Mouse (Mus musculus): Measurements from ENCODE around the gene Zbtb34. TPM values are rescaled to one million over a fixed set of nuclear protein-coding genes. Genes with fewer than 3 reads are reported as not detected.
A peak's percentile ranks its signal among the peaks of the same experiment; 100 is the strongest.

The Zbtb34 gene
- 5.6 and 9.2 TPM in 2 replicates for polyA plus RNA-seq (2014; fragmentation: Nextera tagmentation; extraction: Ambion mirVana)

- peaks cover 17% of the 10 kb centered on the region for H3K36me3 ChIP-seq (ENCODE audit: control insufficient read depth, insufficient read depth, low read length)
- peak within 1 kb of the TSS; percentile 98 for H3K4me3 ChIP-seq (replicated peaks; ENCODE audit: low read depth, low read length)
- WGBS, result under 1% methylated on average over 86 of the region's 102 CpGs
These were observed at the start of gene Zbtb34 for GRCm38 (mm10) chr2:33430771-33431699. Gene Zbtb34 (minus strand): TSS chr2:33431324.

DNA sequence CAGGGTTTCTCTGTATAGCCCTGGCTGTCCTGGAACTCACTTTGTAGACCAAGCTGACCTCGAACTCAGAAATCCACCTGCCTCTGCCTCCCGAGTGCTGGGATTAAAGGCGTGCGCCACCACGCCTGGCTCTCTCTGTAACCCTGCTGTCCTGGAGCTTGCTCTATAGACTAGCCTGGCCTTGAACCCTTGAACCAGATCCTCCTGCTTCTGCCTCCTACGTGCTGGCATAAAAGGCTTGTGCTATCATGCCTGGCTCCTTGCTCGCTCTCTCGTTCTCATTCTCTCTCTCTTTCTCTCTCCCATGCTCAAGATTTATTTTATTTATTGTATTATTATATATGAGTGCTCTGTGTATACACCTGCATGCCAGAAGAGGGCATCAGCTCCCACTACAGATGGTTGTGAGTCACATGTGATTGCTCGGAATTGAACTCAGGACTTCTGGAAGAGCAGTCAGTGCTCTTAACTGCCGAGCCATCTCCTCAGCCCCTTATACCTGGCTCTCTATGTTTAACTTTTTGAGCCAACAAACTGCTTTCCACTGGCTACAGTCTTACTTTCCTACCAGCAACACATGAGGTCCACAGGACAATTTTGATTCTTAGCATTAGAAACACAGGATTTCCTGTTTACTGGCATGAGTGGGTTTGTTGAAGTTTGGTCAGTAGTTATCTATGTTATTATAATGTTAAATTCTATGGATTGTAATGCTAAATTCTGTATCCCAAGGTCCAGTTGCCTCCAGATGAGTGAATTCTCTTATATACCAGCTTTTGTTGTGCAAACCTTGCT lies 47.0 kb upstream of the Zbtb34 start:
- H3K4me2 ChIP-seq (ENCODE audit: low read length), result no peak overlapping the region
- no peaks in the 10 kb centered on the region for H3K27me3 ChIP-seq (ENCODE audit: control insufficient read depth, insufficient read depth, low read length)
- H3K27ac ChIP-seq (replicated peaks; ENCODE audit: low read depth, low read length), result no peak overlapping the region
- H3K4me3 ChIP-seq (replicated peaks; ENCODE audit: low read depth, low read length), result no peak overlapping the region
- H3K36me3 ChIP-seq (ENCODE audit: control insufficient read depth, insufficient read depth, low read length), result no peaks in the 10 kb centered on the region
- DNase-seq (no peak), ATAC-seq (ENCODE audit: low FRiP score, low TSS enrichment) (no peak)
- 88% methylated on average over 10 of the region's 10 CpGs for WGBS
- H3K9ac ChIP-seq (replicated peaks; ENCODE audit: low read length), result no peak overlapping the region
- H3K9me3 ChIP-seq (ENCODE audit: control insufficient read depth, low read length), result no peaks in the 10 kb centered on the region
- H3K4me1 ChIP-seq (ENCODE audit: control insufficient read depth, insufficient read depth, low read length), result no peaks in the 10 kb centered on the region

More at GRCm38 (mm10) chr2:33430771-33431699, at the start of gene Zbtb34:
- H3K4me2 ChIP-seq (ENCODE audit: low read length), result peak within 1 kb of the TSS; percentile 94
- ATAC-seq (ENCODE audit: low FRiP score, low TSS enrichment) (peak; percentile 84), DNase-seq (peak; percentile 90)
- H3K27me3 ChIP-seq (ENCODE audit: control insufficient read depth, insufficient read depth, low read length), result no peaks in the 10 kb centered on the region
- no peaks in the 10 kb centered on the region for H3K9me3 ChIP-seq (ENCODE audit: control insufficient read depth, low read length)
- H3K9ac ChIP-seq (replicated peaks; ENCODE audit: low read length), result peak within 1 kb of the TSS; percentile 95
- peak within 1 kb of the TSS; percentile 70 for H3K27ac ChIP-seq (replicated peaks; ENCODE audit: low read depth, low read length)
- peaks cover 21% of the 10 kb centered on the region for H3K4me1 ChIP-seq (ENCODE audit: control insufficient read depth, insufficient read depth, low read length)

- Histone ChIP-seq H3K27me3 (ENCODE audit: control insufficient read depth, insufficient read depth, low read length) (no peaks in the 10 kb centered on the region), H3K9ac (replicated peaks; ENCODE audit: low read length) (no peak overlapping the region), H3K4me1 (ENCODE audit: control insufficient read depth, insufficient read depth, low read length) (no peaks in the 10 kb centered on the region), H3K4me2 (ENCODE audit: low read length) (no peak overlapping the region), H3K36me3 (ENCODE audit: control insufficient read depth, insufficient read depth, low read length) (no peaks in the 10 kb centered on the region), H3K27ac (replicated peaks; ENCODE audit: low read depth, low read length) (no peak overlapping the region), H3K4me3 (replicated peaks; ENCODE audit: low read depth, low read length) (no peak overlapping the region), H3K9me3 (ENCODE audit: control insufficient read depth, low read length) (no peaks in the 10 kb centered on the region)
- ATAC-seq (ENCODE audit: low FRiP score, low TSS enrichment) (no peak), DNase-seq (peak; percentile 76)
These were observed 44.8 kb upstream of the Zbtb34 start for GRCm38 (mm10) chr2:33475961-33476360.

DNA sequence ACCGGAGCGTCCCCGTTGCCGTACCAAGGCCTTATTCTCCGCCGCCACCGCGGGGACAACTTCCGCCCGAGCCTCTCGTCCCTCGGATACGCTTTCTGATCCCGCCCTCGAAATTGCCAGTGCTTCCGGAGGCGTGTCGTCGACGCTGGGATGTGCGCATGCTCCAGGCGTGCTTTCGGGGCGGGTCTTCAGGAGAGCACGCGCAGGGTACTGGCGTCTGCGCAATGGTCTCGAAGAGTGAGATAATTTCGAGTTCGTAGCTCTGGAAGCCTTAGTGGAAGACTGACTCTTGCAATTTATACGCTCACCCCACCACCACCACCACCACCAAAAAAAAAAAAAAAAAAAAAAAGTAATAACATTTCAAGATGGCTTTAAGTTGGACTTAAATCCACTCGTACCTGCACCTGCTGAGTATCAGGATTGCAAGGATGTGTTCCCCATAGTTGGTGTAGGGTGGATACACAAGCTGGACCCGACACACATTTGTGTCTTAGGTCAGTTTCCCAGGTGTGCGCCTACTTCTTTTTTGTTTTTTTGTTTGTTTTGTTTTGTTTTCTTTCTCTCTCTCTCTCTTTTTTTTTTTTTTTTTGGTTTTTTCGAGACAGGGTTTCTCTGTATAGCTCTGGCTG lies 37.5 kb upstream of the Zbtb34 start, which contains the start of gene Zbtb43:
Gene Zbtb43, minus strand, starts transcription at position 94 of the 632 bp plus-strand sequence.
- 5% methylated on average over 36 of the region's 36 CpGs for whole genome bisulfite sequencing
- Histone ChIP-seq H3K9me3 (ENCODE audit: control insufficient read depth, low read length) (no peaks in the 10 kb centered on the region), H3K4me3 (replicated peaks; ENCODE audit: low read depth, low read length) (peak within 1 kb of the TSS; percentile 94), H3K27ac (replicated peaks; ENCODE audit: low read depth, low read length) (peak within 1 kb of the TSS; percentile 55; the same call in 1 of the 2 replicates), H3K9ac (replicated peaks; ENCODE audit: low read length) (peak within 1 kb of the TSS; percentile 88), H3K4me2 (ENCODE audit: low read length) (peak within 1 kb of the TSS; percentile 86), H3K36me3 (ENCODE audit: control insufficient read depth, insufficient read depth, low read length) (0 out of 2 replicates have a peak, but pooled peaks cover 10% of the 10 kb centered on the region), H3K4me1 (ENCODE audit: control insufficient read depth, insufficient read depth, low read length) (peaks cover 14% of the 10 kb centered on the region), H3K27me3 (ENCODE audit: control insufficient read depth, insufficient read depth, low read length) (0 out of 2 replicates have a peak, but pooled peaks cover 2% of the 10 kb centered on the region)
- DNase-seq, result peak; percentile 99
- peak; percentile 96 for ATAC-seq (ENCODE audit: low FRiP score, low TSS enrichment)

GRCm38 (mm10) chr2:33467546-33468465 lies 36.7 kb upstream of the Zbtb34 start:
- 0 out of 2 replicates have a peak, but pooled peaks cover 2% of the 10 kb centered on the region for H3K27me3 ChIP-seq (ENCODE audit: control insufficient read depth, insufficient read depth, low read length)
- 7% methylated on average over 55 of the region's 57 CpGs for WGBS
- H3K4me2 ChIP-seq (ENCODE audit: low read length), result peak overlapping the region; percentile 86
- ATAC-seq (ENCODE audit: low FRiP score, low TSS enrichment), result no peak; the same call in 1 of the 2 replicates
- H3K9ac ChIP-seq (replicated peaks; ENCODE audit: low read length), result peak overlapping the region; percentile 88
- no peaks in the 10 kb centered on the region for H3K9me3 ChIP-seq (ENCODE audit: control insufficient read depth, low read length)
- peak overlapping the region; percentile 55; the same call in 1 of the 2 replicates for H3K27ac ChIP-seq (replicated peaks; ENCODE audit: low read depth, low read length)
- H3K4me3 ChIP-seq (replicated peaks; ENCODE audit: low read depth, low read length), result peak overlapping the region; percentile 94
- peaks cover 13% of the 10 kb centered on the region; the same call in 1 of the 2 replicates for H3K36me3 ChIP-seq (ENCODE audit: control insufficient read depth, insufficient read depth, low read length)
- no peak for DNase-seq
- H3K4me1 ChIP-seq (ENCODE audit: control insufficient read depth, insufficient read depth, low read length), result peaks cover 14% of the 10 kb centered on the region

DNA sequence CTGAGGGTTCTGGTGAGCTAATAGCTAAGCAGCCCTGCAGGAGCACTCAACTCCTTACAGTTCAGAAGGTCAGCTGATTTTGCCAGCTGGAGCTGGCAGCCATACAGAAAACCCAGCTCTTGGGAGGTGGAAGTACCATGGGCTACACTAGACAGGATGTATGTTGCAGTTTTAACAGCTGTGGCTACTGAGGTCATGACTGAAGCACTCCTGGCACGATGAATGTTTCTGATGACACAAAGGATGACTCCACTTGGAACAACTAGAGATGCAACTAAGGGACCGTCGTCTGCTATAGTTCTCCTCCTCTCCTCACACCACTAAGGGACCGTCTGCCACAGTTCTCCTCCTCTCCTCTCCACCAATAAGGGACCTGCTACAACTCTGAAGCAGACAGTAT lies 34.8 kb upstream of the Zbtb34 start:
- Histone ChIP-seq H3K36me3 (ENCODE audit: control insufficient read depth, insufficient read depth, low read length) (peaks cover 29% of the 10 kb centered on the region), H3K4me2 (ENCODE audit: low read length) (no peak overlapping the region), H3K27ac (replicated peaks; ENCODE audit: low read depth, low read length) (no peak overlapping the region), H3K9ac (replicated peaks; ENCODE audit: low read length) (no peak overlapping the region), H3K9me3 (ENCODE audit: control insufficient read depth, low read length) (no peaks in the 10 kb centered on the region), H3K27me3 (ENCODE audit: control insufficient read depth, insufficient read depth, low read length) (0 out of 2 replicates have a peak, but pooled peaks cover 2% of the 10 kb centered on the region), H3K4me3 (replicated peaks; ENCODE audit: low read depth, low read length) (no peak overlapping the region), H3K4me1 (ENCODE audit: control insufficient read depth, insufficient read depth, low read length) (peaks cover 14% of the 10 kb centered on the region)
- WGBS, result 71% methylated on average over 4 of the region's 4 CpGs
- DNase-seq, result no peak
- no peak for ATAC-seq (ENCODE audit: low FRiP score, low TSS enrichment)

- H3K4me3 ChIP-seq (replicated peaks; ENCODE audit: low read depth, low read length), result no peak overlapping the region
- H3K9ac ChIP-seq (replicated peaks; ENCODE audit: low read length), result no peak overlapping the region
- H3K4me2 ChIP-seq (ENCODE audit: low read length), result no peak overlapping the region
- no peak overlapping the region for H3K27ac ChIP-seq (replicated peaks; ENCODE audit: low read depth, low read length)
- DNase-seq (no peak), ATAC-seq (ENCODE audit: low FRiP score, low TSS enrichment) (no peak)
- H3K27me3 ChIP-seq (ENCODE audit: control insufficient read depth, insufficient read depth, low read length), result 0 out of 2 replicates have a peak, but pooled peaks cover 2% of the 10 kb centered on the region
- 21% methylated on average over 5 of the region's 5 CpGs for WGBS
- no peaks in the 10 kb centered on the region for H3K9me3 ChIP-seq (ENCODE audit: control insufficient read depth, low read length)
- H3K36me3 ChIP-seq (ENCODE audit: control insufficient read depth, insufficient read depth, low read length), result peaks cover 34% of the 10 kb centered on the region
- peaks cover 14% of the 10 kb centered on the region for H3K4me1 ChIP-seq (ENCODE audit: control insufficient read depth, insufficient read depth, low read length)
These were observed 34.1 kb upstream of the Zbtb34 start for GRCm38 (mm10) chr2:33465215-33465614.

Measured in midbrain, embryonic 14.5 days (tissue).